Mouse (Mus musculus): Measurements from ENCODE around the gene Sema6c.

- TF ChIP-seq CTCF (IDR thresholded peaks at IDR 0.05; ENCODE audit: low read depth, low read length) (no peak), POLR2A (IDR thresholded peaks at IDR 0.05; ENCODE audit: extremely low read depth, insufficient read depth, low read length) (no peak)
These were observed 25.2 kb upstream of the Sema6c start for GRCm38 (mm10) chr3:95135023-95135422.

All from liver, adult 2 months (tissue).